Mouse (Mus musculus) erythroblast, embryonic 14.5 days (primary cell): ENCODE measurements at regions not wholly inside any gene's neighbourhood (a gene's known extent, or its start where the extent isn't known, plus 50 kb on each side); places are given as distances from the start of the nearest gene placed in this dataset.

ENCODE experiments used
- GATA1 ChIP-seq: IDR thresholded peaks from 2 replicates; pipeline ENCODE4 v1.6.1; 2012; ENCODE audit warnings: low read length, inconsistent platforms, mixed read lengths
- TAL1 ChIP-seq: IDR thresholded peaks from 3 replicates; pipeline ENCODE4 v1.6.1; 2012; ENCODE audit warnings: low read length, inconsistent platforms, mixed read lengths

- no peak for TF ChIP-seq GATA1
- TF ChIP-seq TAL1 = no peak
Observed at GRCm38 (mm10) chr17:51489386-51489785, 310.2 kb upstream of the Tbc1d5 start.
